Mouse (Mus musculus): ENCODE data around the gene Syne1.

DNA sequence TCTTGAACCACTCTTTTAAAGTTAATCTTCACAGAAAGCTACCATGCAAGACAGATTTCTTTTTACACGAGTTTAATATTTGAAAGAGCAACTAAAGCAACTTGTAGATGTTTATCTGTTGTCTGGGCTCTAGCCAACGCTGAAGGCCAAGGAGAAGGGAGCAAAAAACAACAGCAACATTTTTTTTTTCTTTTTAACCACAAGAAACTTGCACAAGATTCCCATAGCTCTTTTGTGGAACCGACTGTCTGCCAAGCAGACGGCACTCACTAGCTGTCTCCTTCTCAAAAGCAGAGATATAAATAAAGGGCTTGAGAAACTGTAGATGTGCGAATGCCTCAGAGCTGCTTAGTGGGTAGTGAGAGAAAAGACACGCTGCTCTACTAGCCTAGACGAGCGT, 391.6 kb downstream of the Syne1 start:
- TF ChIP-seq CTCF (IDR thresholded peaks at IDR 0.05; ENCODE audit: low read depth, low read length) (no peak), POLR2A (IDR thresholded peaks at IDR 0.05; ENCODE audit: borderline replicate concordance, low read depth, low read length) (no peak)

Measured in bone marrow macrophage, adult 2 months (primary cell).